Mouse (Mus musculus) heart, adult 2 months (tissue): ENCODE measurements around the gene Txnrd1.

Experiments
- CTCF ChIP-seq: fragments of 200-600 bp; IDR thresholded peaks from 2 replicates; pipeline ENCODE4 v1.8.1; 2022; ENCODE audit warnings: antibody characterized with exemption, mild to moderate bottlenecking, moderate library complexity
- EP300 ChIP-seq: fragments of 200-500 bp; IDR thresholded peaks from 2 replicates; pipeline ENCODE4 v1.6.1; 2011; ENCODE audit warnings: low read depth, low read length, control low read depth; ENCODE audit not compliant: insufficient read depth
- POLR2A ChIP-seq: fragments of 200-500 bp; IDR thresholded peaks from 2 replicates; pipeline ENCODE4 v1.6.1; 2011; ENCODE audit warnings: mild to moderate bottlenecking, low read depth, low read length, control low read depth; ENCODE audit not compliant: insufficient read depth

GRCm38 (mm10) chr10:82808891-82809290 lies 24.9 kb upstream of the Txnrd1 start:
- TF ChIP-seq POLR2A (no peak), CTCF (no peak), EP300 (no peak)
